Mouse (Mus musculus) midbrain, embryonic 14.5 days (tissue): ENCODE data around the gene Ddi2. TPM values are rescaled to one million over a fixed set of nuclear protein-coding genes. Genes with fewer than 3 reads are reported as not detected.

Source experiments
- ATAC-seq: fragments of 200-750 bp; cut with Nextera tagmentation; 2 replicates; pipeline ENCODE4 v1.8.0; 2017; ENCODE audit warnings: moderate number of reproducible peaks, moderate library complexity; ENCODE audit not compliant: low FRiP score, low TSS enrichment
- DNase-seq: peaks from one replicate; pipeline ENCODE4 v3.0.0-alpha.2; 2015
- H3K27ac ChIP-seq: fragments of 300-500 bp; sonication (generic); replicated peaks from 2 replicates; pipeline ENCODE4 v1.5.1; 2014; ENCODE audit warnings: mild to moderate bottlenecking, low read depth, low read length, moderate library complexity
- H3K27me3 ChIP-seq: fragments of 300-500 bp; sonication (generic); 2 replicates; pipeline ENCODE4 v1.6.1; 2014; ENCODE audit warnings: low read length, control low read depth, mixed read lengths; ENCODE audit not compliant: control insufficient read depth, insufficient read depth
- H3K36me3 ChIP-seq: fragments of 300-500 bp; sonication (generic); 2 replicates; pipeline ENCODE4 v1.6.1; 2014; ENCODE audit warnings: low read length, control low read depth; ENCODE audit not compliant: control insufficient read depth, insufficient read depth
- H3K4me1 ChIP-seq: fragments of 300-500 bp; sonication (generic); 2 replicates; pipeline ENCODE4 v1.6.1; 2014; ENCODE audit warnings: mild to moderate bottlenecking, antibody characterized with exemption, low read length, control low read depth; ENCODE audit not compliant: control insufficient read depth, insufficient read depth
- H3K4me2 ChIP-seq: fragments of 300-500 bp; sonication (generic); 2 replicates; pipeline ENCODE4 v1.6.1; 2014; ENCODE audit warnings: mild to moderate bottlenecking, low read length, moderate library complexity
- H3K4me3 ChIP-seq: fragments of 300-500 bp; sonication (generic); replicated peaks from 2 replicates; pipeline ENCODE4 v1.5.1; 2014; ENCODE audit warnings: low read depth, low read length
- H3K9ac ChIP-seq: fragments of 300-500 bp; sonication (generic); replicated peaks from 2 replicates; pipeline ENCODE4 v1.6.1; 2014; ENCODE audit warnings: mild to moderate bottlenecking, low read length, moderate library complexity
- H3K9me3 ChIP-seq: fragments of 300-500 bp; sonication (generic); 2 replicates; pipeline ENCODE4 v1.6.1; 2016; ENCODE audit warnings: low read length, control low read depth, mixed read lengths; ENCODE audit not compliant: control insufficient read depth
- WGBS: fragments of 180-500 bp; shearing (Covaris S2); extraction: QIAGEN DNeasy Blood & Tissue Kit; methylation state at CpG from one replicate; pipeline ENCODE4 v1.1.7; 2014; 5-methylcytosine and 5-hydroxymethylcytosine counted together
- polyA plus RNA-seq: library from polyadenylated mRNA; unstranded; fragments of >200 nt; fragmentation: Nextera tagmentation; extraction: Ambion mirVana; gene quantifications from 2 replicates; pipeline ENCODE4 v1.2.1, GENCODE M21; 2014

Gene Ddi2
- polyA plus RNA-seq, 1 experiment from 2014 or later: 12.9 TPM

DNA sequence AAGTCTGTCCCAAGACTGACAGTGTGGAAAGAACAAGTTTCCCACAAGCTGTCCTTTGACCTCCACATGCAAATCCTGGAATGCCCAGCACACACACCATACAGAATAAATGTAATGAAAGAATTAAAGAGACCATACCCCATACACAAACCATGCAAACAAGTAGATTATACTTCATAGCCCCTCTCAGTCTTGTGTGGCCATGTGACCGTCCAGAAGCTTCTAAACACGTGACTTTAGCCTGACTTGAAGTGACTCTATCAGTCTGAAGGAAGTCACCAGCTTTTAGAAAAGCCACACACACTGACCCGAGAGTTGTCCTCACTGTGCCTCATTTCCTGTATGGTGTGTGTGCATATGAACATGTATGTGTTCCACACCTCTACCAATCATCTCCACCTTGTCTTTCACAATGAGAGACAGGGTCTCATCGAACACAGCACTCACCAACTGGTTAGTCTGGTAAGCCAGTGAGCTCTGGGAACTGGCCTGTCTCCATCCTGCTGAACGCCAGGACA lies 46.7 kb downstream of the Ddi2 start:
- WGBS: 89% methylated on average over 5 of the region's 5 CpGs
- ATAC-seq (no peak), DNase-seq (no peak)
- Histone ChIP-seq H3K27me3 (no peaks in the 10 kb centered on the region), H3K4me1 (no peaks in the 10 kb centered on the region), H3K4me2 (no peak overlapping the region), H3K4me3 (no peak overlapping the region), H3K9me3 (no peaks in the 10 kb centered on the region), H3K27ac (no peak overlapping the region), H3K9ac (no peak overlapping the region), H3K36me3 (peaks cover 8% of the 10 kb centered on the region; the same call in 1 of the 2 replicates)

GRCm38 (mm10) chr4:141672325-141672724 lies 50.9 kb downstream of the Ddi2 start:
- ATAC-seq (no peak), DNase-seq (no peak)
- Histone ChIP-seq H3K9ac (no peak overlapping the region), H3K4me1 (no peaks in the 10 kb centered on the region), H3K27ac (no peak overlapping the region), H3K9me3 (no peaks in the 10 kb centered on the region), H3K4me2 (no peak overlapping the region), H3K27me3 (no peaks in the 10 kb centered on the region), H3K4me3 (no peak overlapping the region), H3K36me3 (no peaks in the 10 kb centered on the region)
- WGBS: 80% methylated on average over 13 of the region's 13 CpGs

- Histone ChIP-seq H3K9ac (no peak overlapping the region), H3K4me3 (no peak overlapping the region), H3K4me2 (no peak overlapping the region), H3K36me3 (no peaks in the 10 kb centered on the region), H3K27ac (no peak overlapping the region), H3K27me3 (no peaks in the 10 kb centered on the region), H3K4me1 (no peaks in the 10 kb centered on the region), H3K9me3 (no peaks in the 10 kb centered on the region)
- no peak for DNase-seq
- ATAC-seq: no peak
- WGBS: 80% methylated on average over 4 of the region's 4 CpGs
Observed at GRCm38 (mm10) chr4:141671389-141671788, 51.8 kb downstream of the Ddi2 start.

DNA sequence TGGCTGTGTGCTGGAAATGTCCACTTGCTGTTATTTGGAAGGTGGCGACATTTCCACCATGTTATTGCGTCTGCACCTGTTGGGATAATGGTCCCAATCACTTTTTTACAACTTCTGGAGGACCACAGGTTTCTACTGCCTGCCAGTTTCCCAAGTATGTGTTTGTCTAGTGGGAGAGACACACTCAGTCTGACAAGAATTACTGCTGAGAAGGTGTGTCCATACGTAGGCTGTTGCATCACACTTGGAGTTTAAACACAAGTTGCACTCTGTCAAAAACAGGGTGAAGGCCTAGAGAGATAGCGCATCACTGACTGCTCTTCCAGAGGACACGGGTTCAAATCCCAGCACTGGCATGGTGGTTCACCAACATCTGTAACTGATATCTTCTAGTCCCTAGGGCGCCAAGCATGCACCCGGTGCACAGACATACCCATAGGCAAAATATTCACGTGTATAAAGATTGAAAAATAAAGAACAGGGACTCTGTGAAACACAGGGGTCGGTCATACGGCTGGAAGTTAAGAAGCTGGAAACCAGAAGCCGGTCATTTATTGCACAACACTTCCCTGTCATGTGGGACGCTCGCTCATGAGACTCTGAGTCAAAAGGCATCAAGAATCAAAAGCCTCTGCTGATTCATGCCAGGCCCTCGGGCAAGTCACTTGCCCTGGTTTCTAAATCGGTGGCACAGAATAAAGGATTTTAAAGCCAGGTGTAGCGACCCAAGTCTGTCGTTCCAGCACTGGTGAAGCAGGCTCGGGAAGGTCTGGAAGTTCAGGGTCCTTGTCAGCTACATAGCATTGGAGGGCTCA lies 53.1 kb downstream of the Ddi2 start:
- H3K4me2 ChIP-seq: no peak overlapping the region
- H3K9me3 ChIP-seq: no peaks in the 10 kb centered on the region
- H3K4me3 ChIP-seq: no peak overlapping the region
- no peaks in the 10 kb centered on the region for H3K4me1 ChIP-seq
- whole genome bisulfite sequencing: 89% methylated on average over 18 of the region's 18 CpGs
- DNase-seq (no peak), ATAC-seq (no peak)
- H3K27ac ChIP-seq: no peak overlapping the region
- H3K27me3 ChIP-seq: no peaks in the 10 kb centered on the region
- no peaks in the 10 kb centered on the region for H3K36me3 ChIP-seq
- H3K9ac ChIP-seq: no peak overlapping the region

DNA sequence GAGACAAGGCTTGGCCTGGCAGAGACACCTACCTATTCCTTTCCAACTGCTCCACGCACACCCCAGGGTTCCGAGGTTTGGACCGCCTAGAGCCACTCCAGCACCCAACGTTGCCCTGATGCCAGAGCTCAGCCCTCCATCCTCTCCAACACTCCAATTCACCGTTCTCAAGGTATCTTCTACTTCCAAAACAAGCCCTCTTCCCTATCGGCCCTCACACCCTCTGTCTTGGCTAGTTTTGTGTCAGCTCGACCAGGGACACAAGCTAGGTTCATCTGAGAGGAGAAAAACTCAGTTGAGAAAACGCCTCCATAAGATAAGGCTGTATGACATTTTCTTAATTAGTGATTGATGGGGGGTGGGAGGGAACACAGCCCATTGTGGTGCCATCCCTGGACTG lies 58.4 kb downstream of the Ddi2 start, which contains the start of gene Plekhm2:
Gene Plekhm2 (minus strand): TSS at position 101 of the 400 bp plus-strand sequence.
- DNase-seq (no peak), ATAC-seq (peak; percentile 19; the same call in 1 of the 2 replicates)
- H3K4me1 ChIP-seq: peaks cover 11% of the 10 kb centered on the region
- H3K4me2 ChIP-seq: peak within 1 kb of the TSS; percentile 64
- H3K27me3 ChIP-seq: no peaks in the 10 kb centered on the region
- no peaks in the 10 kb centered on the region for H3K9me3 ChIP-seq
- 78% methylated on average over 8 of the region's 8 CpGs for WGBS
- H3K27ac ChIP-seq: peak within 1 kb of the TSS; percentile 83
- H3K9ac ChIP-seq: peak within 1 kb of the TSS; percentile 98
- H3K4me3 ChIP-seq: peak within 1 kb of the TSS; percentile 76
- peaks cover 12% of the 10 kb centered on the region for H3K36me3 ChIP-seq

- Histone ChIP-seq H3K27me3 (no peaks in the 10 kb centered on the region), H3K27ac (peak overlapping the region; percentile 83), H3K36me3 (peaks cover 13% of the 10 kb centered on the region), H3K9ac (peak overlapping the region; percentile 98), H3K4me3 (peak overlapping the region; percentile 76), H3K4me2 (peak overlapping the region; percentile 64), H3K4me1 (peaks cover 11% of the 10 kb centered on the region), H3K9me3 (no peaks in the 10 kb centered on the region)
- under 1% methylated on average over 59 of the region's 60 CpGs for WGBS
- peak; percentile 76 for ATAC-seq
- DNase-seq: peak; percentile 84
Observed at GRCm38 (mm10) chr4:141664011-141664745, 59.0 kb downstream of the Ddi2 start.

DNA sequence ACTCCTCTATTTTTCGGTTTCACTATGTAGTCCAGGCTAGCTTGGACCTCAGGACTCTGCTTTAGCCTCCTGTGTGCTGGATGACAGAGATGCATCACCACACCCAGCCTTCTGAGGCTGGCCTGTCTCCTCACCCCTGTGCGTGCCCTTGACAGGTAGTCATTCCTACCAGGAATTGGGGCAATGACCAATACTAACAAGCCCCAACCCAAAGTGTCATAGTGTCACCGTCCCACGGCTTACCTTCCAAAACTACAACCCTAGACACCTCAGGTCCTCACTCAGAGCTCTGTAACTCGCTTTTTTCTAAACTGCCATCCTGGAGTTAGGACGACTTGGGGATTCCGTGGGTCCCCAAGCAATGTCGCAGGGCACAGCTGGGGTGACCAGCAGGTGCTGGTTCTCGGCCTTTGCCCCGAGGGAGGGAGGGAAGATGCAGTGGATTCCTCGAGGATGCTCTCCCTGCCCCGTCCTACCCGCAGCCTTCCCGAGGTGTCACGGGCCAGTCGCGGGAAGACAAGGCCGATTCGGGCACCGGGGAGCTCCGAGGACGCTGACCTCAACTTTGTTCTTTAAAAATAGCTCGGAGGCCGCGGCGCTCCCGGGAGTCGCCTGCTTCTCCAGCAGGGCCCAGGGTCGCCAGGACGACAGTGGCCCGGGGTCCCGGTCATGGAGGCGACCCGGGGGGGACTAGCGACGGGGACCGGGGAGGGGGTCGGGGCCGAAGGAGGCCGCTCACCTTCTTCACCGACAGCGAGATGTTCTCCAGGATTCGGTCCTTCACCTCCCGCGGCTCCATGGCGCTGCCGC lies 59.9 kb downstream of the Ddi2 start:
- Histone ChIP-seq H3K27ac (peak overlapping the region; percentile 83), H3K9ac (peak overlapping the region; percentile 98), H3K4me1 (peaks cover 11% of the 10 kb centered on the region), H3K9me3 (no peaks in the 10 kb centered on the region), H3K4me3 (peak overlapping the region; percentile 76), H3K27me3 (no peaks in the 10 kb centered on the region), H3K36me3 (peaks cover 18% of the 10 kb centered on the region), H3K4me2 (peak overlapping the region; percentile 64)
- WGBS: 4% methylated on average over 47 of the region's 47 CpGs
- ATAC-seq (peak; percentile 34), DNase-seq (peak; percentile 56)

DNA sequence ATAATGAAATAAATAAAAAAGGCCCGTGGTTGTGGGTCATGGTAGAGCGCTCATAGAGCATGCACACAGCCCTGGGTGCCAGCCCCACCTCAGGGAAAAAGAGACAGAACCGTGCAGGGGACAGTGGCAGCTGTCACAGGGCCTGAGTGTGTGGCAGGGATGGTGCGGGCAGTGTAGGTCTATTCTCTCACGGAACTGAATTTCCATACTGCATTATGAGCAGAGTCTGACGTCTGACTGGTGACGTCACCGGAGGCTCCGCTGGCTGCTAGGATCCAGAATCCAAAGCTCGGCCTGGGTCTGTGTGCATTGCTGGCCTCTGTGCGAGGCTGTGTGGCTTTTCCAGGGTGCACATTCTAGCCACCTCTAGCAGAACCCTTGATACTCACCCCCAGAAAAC lies 62.3 kb downstream of the Ddi2 start:
- no peak overlapping the region for H3K9ac ChIP-seq
- no peak overlapping the region for H3K4me3 ChIP-seq
- ATAC-seq (no peak), DNase-seq (no peak)
- H3K27ac ChIP-seq: no peak overlapping the region
- WGBS: 71% methylated on average over 11 of the region's 11 CpGs
- peaks cover 22% of the 10 kb centered on the region for H3K36me3 ChIP-seq
- H3K4me1 ChIP-seq: peaks cover 11% of the 10 kb centered on the region
- no peaks in the 10 kb centered on the region for H3K9me3 ChIP-seq
- no peaks in the 10 kb centered on the region for H3K27me3 ChIP-seq
- no peak overlapping the region for H3K4me2 ChIP-seq
